Mouse (Mus musculus) C2C12 (cell line): ENCODE results near the gene Gm6763.
"Not testable (repeated sequence)": the region's sequence is repeated elsewhere in the genome, so short reads cannot be mapped to it uniquely, and the experiment has no call there.

ENCODE experiments used
- CEBPB ChIP-seq: IDR thresholded peaks from one replicate; pipeline ENCODE4 v1.6.1; 2011; ENCODE audit warnings: low read depth, mild to moderate bottlenecking, control low read depth, moderate library complexity
- CTCF ChIP-seq: IDR thresholded peaks from one replicate; pipeline ENCODE4 v1.5.1; 2011; ENCODE audit not compliant: control insufficient read depth, insufficient read depth, insufficient read length
- USF1 ChIP-seq: IDR thresholded peaks from one replicate; pipeline ENCODE4 v1.6.1; 2011; ENCODE audit warnings: low read depth, mild to moderate bottlenecking, control low read depth, moderate library complexity

GRCm38 (mm10) chr10:104142687-104143086 lies 8.6 kb upstream of the Gm6763 start, which contains the start of gene Gm21293:
- not testable (repeated sequence) for TF ChIP-seq USF1, CEBPB, CTCF
